Mouse (Mus musculus): ENCODE measurements around the gene Plppr2.

Gene Plppr2

GRCm38 (mm10) chr9:21936692-21937570 lies at the start of gene Plppr2:
Gene Plppr2 (plus strand): TSS chr9:21937033.
- peak; percentile 90 for DNase-seq (ENCODE audit: low spot score)

- DNase-seq (ENCODE audit: low spot score), result no peak
Observed at GRCm38 (mm10) chr9:21889229-21889628, 47.6 kb upstream of the Plppr2 start.

- DNase-seq (ENCODE audit: low spot score), result no peak
Observed at GRCm38 (mm10) chr9:21901223-21901820, 35.5 kb upstream of the Plppr2 start.

GRCm38 (mm10) chr9:21904031-21904430 lies 32.8 kb upstream of the Plppr2 start:
- no peak for DNase-seq (ENCODE audit: low spot score)

- no peak for DNase-seq (ENCODE audit: low spot score)
Observed at GRCm38 (mm10) chr9:21908216-21908615, 28.6 kb upstream of the Plppr2 start.

- no peak for DNase-seq (ENCODE audit: low spot score)
Observed at GRCm38 (mm10) chr9:21909474-21910223, 27.2 kb upstream of the Plppr2 start.

- DNase-seq (ENCODE audit: low spot score), result no peak
Observed at GRCm38 (mm10) chr9:21916851-21917492, 19.9 kb upstream of the Plppr2 start.

- DNase-seq (ENCODE audit: low spot score), result no peak
Observed at GRCm38 (mm10) chr9:21917493-21918034, 19.3 kb upstream of the Plppr2 start.

- peak; percentile 86 for DNase-seq (ENCODE audit: low spot score)
Observed at GRCm38 (mm10) chr9:21918035-21918592, 18.7 kb upstream of the Plppr2 start, which contains the start of gene Rab3d. Gene Rab3d (minus strand): TSS chr9:21918192.

GRCm38 (mm10) chr9:21918692-21919384 lies 18.0 kb upstream of the Plppr2 start:
- no peak for DNase-seq (ENCODE audit: low spot score)

- no peak for DNase-seq (ENCODE audit: low spot score)
Observed at GRCm38 (mm10) chr9:21923036-21923435, 13.8 kb upstream of the Plppr2 start.

- DNase-seq (ENCODE audit: low spot score), result no peak
Observed at GRCm38 (mm10) chr9:21923490-21924098, 13.2 kb upstream of the Plppr2 start.

GRCm38 (mm10) chr9:21924099-21924493 lies 12.7 kb upstream of the Plppr2 start:
- peak; percentile 70 for DNase-seq (ENCODE audit: low spot score)

GRCm38 (mm10) chr9:21925034-21925433 lies 11.8 kb upstream of the Plppr2 start:
- DNase-seq (ENCODE audit: low spot score), result no peak

GRCm38 (mm10) chr9:21925506-21925905 lies 11.3 kb upstream of the Plppr2 start:
- no peak for DNase-seq (ENCODE audit: low spot score)

- no peak for DNase-seq (ENCODE audit: low spot score)
Observed at GRCm38 (mm10) chr9:21926155-21926554, 10.7 kb upstream of the Plppr2 start.

- no peak for DNase-seq (ENCODE audit: low spot score)
Observed at GRCm38 (mm10) chr9:21926784-21927183, 10.0 kb upstream of the Plppr2 start.

- DNase-seq (ENCODE audit: low spot score), result peak; percentile 66
Observed at GRCm38 (mm10) chr9:21927208-21927753, 9.6 kb upstream of the Plppr2 start, which contains the start of the genes Ccdc159 and Tmem205. Gene Ccdc159 (plus strand): TSS chr9:21927471. Gene Tmem205 (minus strand): TSS chr9:21927556.

- no peak for DNase-seq (ENCODE audit: low spot score)
Observed at GRCm38 (mm10) chr9:21929208-21929607, 7.6 kb upstream of the Plppr2 start.

GRCm38 (mm10) chr9:21932006-21932405 lies 4.8 kb upstream of the Plppr2 start:
- DNase-seq (ENCODE audit: low spot score), result no peak
